Mouse (Mus musculus): Measurements from ENCODE around the gene Zfp628.

Zfp628 gene

DNA sequence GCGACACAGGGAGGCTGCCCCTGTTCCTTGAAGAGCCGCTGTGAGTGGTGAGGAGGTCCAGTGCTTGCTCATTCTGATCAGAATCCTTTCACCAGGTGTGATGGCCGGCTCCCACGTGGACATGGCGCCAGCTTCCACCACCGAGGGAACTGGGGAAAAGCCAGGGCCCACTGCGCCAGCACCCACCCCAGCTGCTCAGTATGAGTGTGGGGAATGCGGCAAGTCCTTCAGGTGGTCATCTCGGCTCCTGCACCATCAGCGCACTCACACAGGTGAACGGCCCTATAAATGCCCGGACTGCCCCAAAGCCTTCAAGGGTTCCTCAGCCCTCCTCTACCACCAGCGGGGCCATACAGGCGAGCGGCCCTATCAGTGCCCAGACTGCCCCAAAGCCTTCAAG, 3.7 kb downstream of the Zfp628 start:
- no peak for DNase-seq (ENCODE audit: low spot score)

GRCm38 (mm10) chr7:4919096-4919495, 4.1 kb downstream of the Zfp628 start:
- no peak for DNase-seq (ENCODE audit: low spot score)

DNA sequence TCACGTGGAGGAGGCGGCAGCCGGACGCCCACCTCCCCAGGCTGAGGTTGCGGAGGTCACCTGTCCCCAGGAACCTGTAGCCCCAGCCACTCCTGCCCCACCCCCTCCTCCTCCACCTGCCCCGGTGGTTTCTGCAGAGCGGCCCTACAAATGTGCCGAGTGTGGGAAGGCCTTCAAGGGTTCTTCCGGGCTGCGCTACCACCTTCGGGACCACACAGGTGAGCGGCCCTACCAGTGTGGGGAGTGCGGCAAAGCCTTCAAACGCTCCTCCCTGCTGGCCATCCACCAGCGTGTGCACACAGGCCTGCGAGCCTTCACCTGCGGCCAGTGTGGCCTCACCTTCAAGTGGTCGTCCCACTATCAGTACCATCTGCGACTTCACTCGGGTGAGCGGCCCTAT, 5.0 kb downstream of the Zfp628 start:
- DNase-seq (ENCODE audit: low spot score) = no peak

GRCm38 (mm10) chr7:4920496-4920895, 5.5 kb downstream of the Zfp628 start:
- DNase-seq (ENCODE audit: low spot score) = no peak

- no peak for DNase-seq (ENCODE audit: low spot score)
These were observed 6.2 kb downstream of the Zfp628 start for GRCm38 (mm10) chr7:4920976-4921823.

DNA sequence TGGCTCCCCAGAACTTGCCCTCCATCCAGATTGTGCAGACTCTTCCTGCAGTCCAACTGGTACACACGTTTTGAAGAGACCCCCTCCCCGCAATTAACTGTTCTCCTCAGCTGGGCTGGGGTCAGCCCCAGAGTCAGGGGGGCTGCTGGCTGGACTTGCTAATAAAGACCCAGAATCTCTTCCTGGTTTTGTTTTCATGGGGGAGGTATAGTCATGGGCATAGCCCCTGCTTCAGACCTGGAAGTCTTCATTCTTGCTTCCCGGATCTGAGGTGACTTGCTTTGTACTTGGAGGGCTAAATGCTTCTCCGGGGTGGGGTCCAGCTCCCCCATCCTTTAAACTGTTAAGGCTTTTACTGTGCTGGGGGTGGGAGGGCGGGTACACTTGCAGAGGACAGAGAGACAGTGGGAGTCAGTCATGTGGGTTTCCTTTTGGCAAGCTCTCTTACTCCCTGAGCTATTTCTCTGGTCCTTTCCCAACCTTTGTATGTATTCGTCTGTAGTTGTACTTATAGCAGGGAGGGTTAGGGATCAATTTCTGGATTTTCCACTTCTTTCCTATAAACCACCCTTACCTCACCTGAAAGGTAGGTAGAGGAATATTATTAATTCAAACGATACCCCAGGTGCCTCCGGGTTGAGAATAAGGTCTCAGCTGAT, 6.9 kb downstream of the Zfp628 start, which contains the start of gene Nat14:
Gene Nat14 (plus strand): TSS at position 205 of the 659 bp plus-strand sequence.
- DNase-seq (ENCODE audit: low spot score) = no peak

DNA sequence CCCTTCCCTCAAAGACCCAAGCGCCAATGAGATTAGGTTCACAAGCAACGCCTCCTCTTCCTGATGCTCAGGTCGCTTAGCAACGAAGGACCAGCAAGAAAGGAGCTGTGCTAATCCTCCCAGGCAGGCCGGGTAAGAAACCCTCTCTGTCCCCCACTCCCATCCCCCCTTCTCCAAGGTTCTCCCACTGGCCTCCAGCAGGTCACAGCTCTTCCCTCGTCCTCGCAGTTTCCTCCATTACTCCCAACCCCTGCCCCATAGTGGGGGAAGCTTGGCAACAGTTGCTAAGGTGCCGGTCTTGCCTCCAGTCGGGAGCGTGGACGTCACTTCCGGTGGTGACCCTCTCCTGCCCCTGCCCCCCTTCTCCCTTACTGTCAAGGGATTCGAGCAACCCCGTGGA, 7.5 kb downstream of the Zfp628 start:
- peak; percentile 86 for DNase-seq (ENCODE audit: low spot score)

- DNase-seq (ENCODE audit: low spot score) = peak; percentile 76
These were observed 8.0 kb downstream of the Zfp628 start for GRCm38 (mm10) chr7:4922931-4923565.

DNA sequence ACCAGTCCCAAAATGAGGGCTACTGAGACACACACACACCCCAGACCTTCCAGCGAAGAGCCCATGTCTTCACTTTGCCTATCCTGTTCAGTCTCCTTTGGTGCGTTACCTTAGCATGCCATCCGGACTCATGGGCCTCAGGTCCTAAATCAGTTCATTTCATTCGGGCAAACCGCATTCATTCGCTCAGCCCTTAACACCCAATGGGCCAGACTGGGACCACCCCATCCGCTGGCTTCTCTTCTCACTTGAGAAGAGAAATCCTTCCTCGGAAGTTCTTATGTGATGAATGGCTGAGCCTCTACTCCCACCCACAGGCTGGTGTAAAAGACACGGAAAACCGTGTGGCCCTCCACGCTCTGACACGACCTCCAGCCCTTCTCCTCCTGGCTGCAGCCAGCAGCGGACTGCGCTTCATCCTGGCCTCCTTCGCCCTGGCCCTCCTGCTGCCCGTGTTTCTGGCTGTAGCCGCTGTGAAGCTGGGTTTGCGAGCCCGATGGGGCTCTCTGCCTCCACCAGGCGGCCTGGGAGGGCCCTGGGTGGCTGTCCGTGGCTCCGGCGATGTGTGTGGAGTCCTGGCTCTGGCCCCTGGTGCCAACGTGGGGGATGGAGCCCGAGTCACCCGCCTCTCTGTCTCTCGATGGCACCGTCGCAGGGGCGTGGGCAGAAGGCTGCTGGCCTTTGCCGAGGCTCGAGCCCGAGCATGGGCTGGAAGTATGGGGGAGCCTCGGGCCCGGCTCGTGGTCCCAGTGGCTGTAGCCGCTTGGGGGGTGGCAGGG, 8.8 kb downstream of the Zfp628 start:
- peak; percentile 84 for DNase-seq (ENCODE audit: low spot score)

DNA sequence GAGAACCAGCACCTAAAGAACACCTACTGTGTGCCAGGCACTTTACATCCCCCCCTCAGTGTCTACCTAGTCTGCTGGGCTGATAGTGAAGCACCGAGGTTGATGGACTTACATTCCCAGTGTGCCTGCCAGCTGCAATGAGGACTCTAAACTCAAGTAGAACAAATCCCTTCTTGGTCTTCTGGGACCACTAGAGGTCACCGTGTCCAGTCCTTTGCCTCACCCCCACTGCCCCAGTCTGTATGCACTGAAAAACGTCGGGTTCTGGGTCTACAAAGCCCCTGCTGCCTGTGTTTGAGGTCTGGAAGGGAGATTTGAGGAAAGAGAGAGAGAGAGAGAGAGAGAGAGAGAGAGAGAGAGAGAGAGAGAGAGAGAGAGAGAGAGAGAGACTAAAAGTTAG, 9.5 kb downstream of the Zfp628 start:
- no peak for DNase-seq (ENCODE audit: low spot score)

- peak; percentile 87 for DNase-seq (ENCODE audit: low spot score)
These were observed 9.9 kb downstream of the Zfp628 start for GRCm38 (mm10) chr7:4924891-4925301.

DNA sequence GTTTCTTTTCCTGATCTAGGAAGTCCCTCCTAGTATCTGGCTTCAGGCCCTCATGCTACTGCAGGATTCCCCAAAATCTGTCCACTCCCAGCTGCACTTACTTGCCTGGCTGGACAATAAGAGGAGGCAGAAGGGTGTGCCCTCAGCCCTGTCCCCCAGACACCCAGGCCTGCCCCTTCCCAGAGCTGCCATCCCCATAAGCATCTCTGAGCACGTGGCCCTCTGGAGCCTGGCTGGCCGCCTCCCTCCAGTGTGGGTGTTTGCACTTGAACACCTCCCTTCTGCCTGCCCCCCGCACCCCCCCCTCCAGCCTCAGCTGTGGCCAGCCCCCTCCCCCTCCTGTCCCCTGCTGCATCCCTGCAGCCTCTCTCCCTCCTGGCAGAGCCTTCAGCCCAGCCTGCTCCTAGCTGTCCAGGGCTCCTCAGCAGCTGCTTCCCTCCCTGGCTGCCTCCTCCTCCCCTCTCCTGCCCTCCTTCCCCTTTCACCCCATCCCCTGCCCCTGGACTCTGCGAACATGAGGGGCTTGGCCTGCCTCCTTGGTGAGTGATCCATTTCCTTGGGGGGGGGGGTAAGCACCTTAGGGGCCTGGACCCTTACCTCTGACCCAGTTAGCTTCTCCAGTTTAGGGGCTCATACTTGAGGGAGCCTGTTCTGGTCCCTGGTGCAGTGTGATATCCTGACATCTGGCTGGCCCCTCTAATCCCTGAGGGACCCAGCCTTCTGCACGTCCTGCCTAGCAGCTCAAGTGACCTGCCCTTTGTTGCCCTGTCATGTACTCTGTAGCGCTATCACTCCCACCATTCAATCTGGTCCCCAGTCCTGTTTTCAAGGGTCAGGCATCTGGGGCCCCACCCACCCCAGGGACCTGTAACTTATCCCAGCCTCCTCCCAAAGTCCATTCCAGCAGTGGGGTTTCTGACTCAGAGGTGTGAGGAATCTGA, 10.7 kb downstream of the Zfp628 start, which contains the start of gene Ssc5d:
Gene Ssc5d (plus strand): TSS at position 345 of the 941 bp plus-strand sequence.
- DNase-seq (ENCODE audit: low spot score) = peak; percentile 74

GRCm38 (mm10) chr7:4926849-4927248, 11.8 kb downstream of the Zfp628 start:
- DNase-seq (ENCODE audit: low spot score) = no peak

DNA sequence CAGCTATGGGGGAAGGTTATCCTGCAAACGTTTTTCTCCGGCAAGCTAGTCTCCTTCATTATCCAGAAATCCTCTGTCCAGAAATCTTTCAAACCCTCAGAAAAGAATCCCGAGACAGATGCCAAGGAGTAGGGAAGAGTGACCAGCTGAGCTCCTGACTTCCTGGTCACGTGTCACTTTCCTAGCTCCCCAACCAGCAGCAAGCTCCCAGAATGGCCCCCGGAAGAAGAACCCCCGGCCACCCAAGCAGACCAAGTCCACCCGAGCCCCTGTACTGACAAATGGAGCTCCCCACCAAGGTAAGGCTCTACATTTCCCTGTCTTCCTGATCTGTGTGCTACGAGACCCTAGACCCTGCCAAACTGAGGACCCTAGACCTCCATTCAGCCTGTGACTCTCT, 12.7 kb downstream of the Zfp628 start:
- DNase-seq (ENCODE audit: low spot score) = no peak

- DNase-seq (ENCODE audit: low spot score) = no peak
These were observed 13.3 kb downstream of the Zfp628 start for GRCm38 (mm10) chr7:4928323-4928722.

DNA sequence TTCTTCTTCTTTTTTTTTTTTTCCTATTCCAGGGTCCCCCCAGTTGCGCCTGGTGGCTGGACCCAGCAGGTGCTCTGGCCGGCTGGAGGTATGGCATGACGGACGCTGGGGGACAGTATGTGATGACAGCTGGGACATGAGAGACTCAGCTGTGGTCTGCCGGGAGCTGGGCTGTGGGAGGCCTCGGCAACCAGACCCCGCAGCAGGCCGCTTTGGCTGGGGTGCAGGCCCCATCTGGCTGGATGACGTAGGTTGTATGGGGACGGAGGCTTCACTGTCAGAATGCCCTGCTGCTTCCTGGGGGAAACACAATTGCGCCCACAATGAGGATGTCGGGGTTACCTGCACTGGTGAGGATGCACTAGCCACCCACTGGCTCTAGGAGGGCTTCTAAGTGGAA, 18.1 kb downstream of the Zfp628 start:
- no peak for DNase-seq (ENCODE audit: low spot score)

DNA sequence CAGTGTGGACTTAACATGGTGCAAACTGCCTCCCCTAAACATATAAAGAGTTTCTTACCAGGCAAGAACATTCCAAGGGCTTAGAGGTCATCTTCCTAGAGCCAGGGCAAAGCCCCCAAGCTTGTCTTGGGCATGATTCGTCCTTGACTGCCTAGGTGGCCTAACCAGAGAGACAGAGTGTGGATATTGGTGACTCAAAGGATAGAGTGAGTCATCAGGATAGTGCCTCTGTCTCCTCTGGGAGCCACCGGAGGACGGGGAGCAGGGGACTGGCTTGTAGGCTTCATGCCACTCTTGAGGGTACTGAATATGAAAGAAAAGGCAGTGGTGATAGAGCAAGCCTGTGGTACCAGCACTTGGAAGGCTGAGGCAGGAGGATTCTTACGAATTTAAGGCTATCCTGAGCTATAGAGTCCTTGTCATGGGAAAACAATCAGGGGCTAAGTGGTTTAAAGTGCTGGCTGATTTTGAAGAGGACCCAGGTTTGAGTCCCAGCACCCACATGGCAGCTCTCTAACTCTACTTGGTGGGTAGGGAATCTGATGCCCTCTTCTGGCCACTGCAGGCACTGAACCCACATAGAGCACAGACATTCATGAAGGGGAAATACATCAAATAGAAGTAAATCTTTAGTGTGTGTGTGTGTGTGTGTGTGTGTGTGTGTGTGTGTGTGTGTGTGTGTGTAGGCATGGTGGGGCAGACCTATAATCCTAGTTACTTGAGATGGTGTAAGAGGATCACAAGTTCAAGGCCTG, 19.3 kb downstream of the Zfp628 start:
- DNase-seq (ENCODE audit: low spot score) = no peak

- no peak for DNase-seq (ENCODE audit: low spot score)
These were observed 21.8 kb downstream of the Zfp628 start for GRCm38 (mm10) chr7:4936832-4937231.

DNA sequence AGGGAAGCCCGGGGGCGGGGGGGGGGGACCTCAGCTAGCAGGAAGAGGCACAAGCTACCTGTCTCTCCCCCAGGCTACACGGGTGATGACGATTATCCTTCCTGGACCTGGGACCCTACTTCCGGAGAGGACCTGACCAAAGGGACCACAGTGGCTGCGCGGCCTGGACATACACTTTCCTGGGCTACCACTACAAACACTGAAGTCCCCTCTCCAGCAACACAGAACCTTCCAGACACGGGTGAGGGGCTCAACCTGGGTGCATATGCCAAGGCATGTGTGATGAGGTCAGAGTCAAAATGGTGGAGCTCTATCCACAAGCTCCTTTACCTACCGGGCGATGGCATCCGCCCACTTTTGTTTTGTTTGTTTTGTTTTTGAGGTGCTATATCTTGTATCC, 22.4 kb downstream of the Zfp628 start:
- no peak for DNase-seq (ENCODE audit: low spot score)

- DNase-seq (ENCODE audit: low spot score) = no peak
These were observed 23.4 kb downstream of the Zfp628 start for GRCm38 (mm10) chr7:4938456-4938855.

Data from MN1 (cell line).